Mouse (Mus musculus): ENCODE measurements at regions not wholly inside any gene's neighbourhood (a gene's known extent, or its start where the extent isn't known, plus 50 kb on each side); places are given as distances from the start of the nearest gene placed in this dataset.
A peak's percentile ranks its signal among the peaks of the same experiment; 100 is the strongest.

GRCm38 (mm10) chr14:48903526-48903925 lies 162.4 kb upstream of the Ap5m1 start:
- H3K9me3 ChIP-seq (ENCODE audit: low read length): no peaks in the 10 kb centered on the region
- H3K4me1 ChIP-seq (replicated peaks; ENCODE audit: low read depth, low read length): peaks cover 4% of the 10 kb centered on the region; the same call in 1 of the 2 replicates
- no peak overlapping the region for H3K4me3 ChIP-seq (replicated peaks; ENCODE audit: low read length)
- H3K36me3 ChIP-seq (ENCODE audit: insufficient read depth, low read length): no peaks in the 10 kb centered on the region
- H3K27me3 ChIP-seq (ENCODE audit: insufficient read depth, low read length): peaks cover 3% of the 10 kb centered on the region; the same call in 1 of the 2 replicates
- no peak for TF ChIP-seq POU5F1 (IDR thresholded peaks at IDR 0.05; ENCODE audit: borderline replicate concordance, low read length)
- TF ChIP-seq CTCF (conservative IDR thresholded peaks at IDR 0.05; ENCODE audit: low read length): no peak
- TF ChIP-seq NANOG (IDR thresholded peaks at IDR 0.05; ENCODE audit: borderline replicate concordance, low read length): no peak

- no peaks in the 10 kb centered on the region for H3K36me3 ChIP-seq (ENCODE audit: insufficient read depth, low read length)
- H3K9me3 ChIP-seq (ENCODE audit: low read length): no peaks in the 10 kb centered on the region
- H3K4me1 ChIP-seq (replicated peaks; ENCODE audit: low read depth, low read length): no peaks in the 10 kb centered on the region
- peaks cover 3% of the 10 kb centered on the region; the same call in 1 of the 2 replicates for H3K27me3 ChIP-seq (ENCODE audit: insufficient read depth, low read length)
- TF ChIP-seq NANOG (IDR thresholded peaks at IDR 0.05; ENCODE audit: borderline replicate concordance, low read length) (no peak), CTCF (conservative IDR thresholded peaks at IDR 0.05; ENCODE audit: low read length) (no peak), POU5F1 (IDR thresholded peaks at IDR 0.05; ENCODE audit: borderline replicate concordance, low read length) (no peak)
- H3K4me3 ChIP-seq (replicated peaks; ENCODE audit: low read length): no peak overlapping the region
Measured at GRCm38 (mm10) chr14:48900201-48900600, 165.7 kb upstream of the Ap5m1 start.

GRCm38 (mm10) chr14:48897140-48897539 lies 168.8 kb upstream of the Ap5m1 start:
- Histone ChIP-seq H3K4me3 (replicated peaks; ENCODE audit: low read length) (no peak overlapping the region), H3K27me3 (ENCODE audit: insufficient read depth, low read length) (peaks cover 5% of the 10 kb centered on the region; the same call in 1 of the 2 replicates), H3K4me1 (replicated peaks; ENCODE audit: low read depth, low read length) (no peaks in the 10 kb centered on the region), H3K36me3 (ENCODE audit: insufficient read depth, low read length) (no peaks in the 10 kb centered on the region), H3K9me3 (ENCODE audit: low read length) (no peaks in the 10 kb centered on the region)
- TF ChIP-seq CTCF (conservative IDR thresholded peaks at IDR 0.05; ENCODE audit: low read length): no peak
- no peak for TF ChIP-seq POU5F1 (IDR thresholded peaks at IDR 0.05; ENCODE audit: borderline replicate concordance, low read length)
- no peak for TF ChIP-seq NANOG (IDR thresholded peaks at IDR 0.05; ENCODE audit: borderline replicate concordance, low read length)

- TF ChIP-seq POU5F1 (IDR thresholded peaks at IDR 0.05; ENCODE audit: borderline replicate concordance, low read length): no peak
- TF ChIP-seq CTCF (conservative IDR thresholded peaks at IDR 0.05; ENCODE audit: low read length): no peak
- TF ChIP-seq NANOG (IDR thresholded peaks at IDR 0.05; ENCODE audit: borderline replicate concordance, low read length): no peak
- Histone ChIP-seq H3K36me3 (ENCODE audit: insufficient read depth, low read length) (no peaks in the 10 kb centered on the region), H3K4me1 (replicated peaks; ENCODE audit: low read depth, low read length) (no peaks in the 10 kb centered on the region), H3K27me3 (ENCODE audit: insufficient read depth, low read length) (peaks cover 3% of the 10 kb centered on the region; the same call in 1 of the 2 replicates), H3K9me3 (ENCODE audit: low read length) (no peaks in the 10 kb centered on the region), H3K4me3 (replicated peaks; ENCODE audit: low read length) (no peak overlapping the region)
Measured at GRCm38 (mm10) chr14:48896235-48896634, 169.7 kb upstream of the Ap5m1 start.

- Histone ChIP-seq H3K9me3 (ENCODE audit: low read length) (no peaks in the 10 kb centered on the region), H3K4me1 (replicated peaks; ENCODE audit: low read depth, low read length) (peaks cover 4% of the 10 kb centered on the region; the same call in 1 of the 2 replicates), H3K36me3 (ENCODE audit: insufficient read depth, low read length) (no peaks in the 10 kb centered on the region), H3K27me3 (ENCODE audit: insufficient read depth, low read length) (peaks cover 2% of the 10 kb centered on the region; the same call in 1 of the 2 replicates), H3K4me3 (replicated peaks; ENCODE audit: low read length) (no peak overlapping the region)
- TF ChIP-seq POU5F1 (IDR thresholded peaks at IDR 0.05; ENCODE audit: borderline replicate concordance, low read length) (no peak), CTCF (conservative IDR thresholded peaks at IDR 0.05; ENCODE audit: low read length) (no peak), NANOG (IDR thresholded peaks at IDR 0.05; ENCODE audit: borderline replicate concordance, low read length) (no peak)
Measured at GRCm38 (mm10) chr14:48891216-48891615, 174.7 kb upstream of the Ap5m1 start.

GRCm38 (mm10) chr14:48888954-48889353 lies 176.9 kb upstream of the Ap5m1 start:
- Histone ChIP-seq H3K36me3 (ENCODE audit: insufficient read depth, low read length) (no peaks in the 10 kb centered on the region), H3K27me3 (ENCODE audit: insufficient read depth, low read length) (peaks cover 4% of the 10 kb centered on the region; the same call in 1 of the 2 replicates), H3K4me3 (replicated peaks; ENCODE audit: low read length) (no peak overlapping the region), H3K9me3 (ENCODE audit: low read length) (no peaks in the 10 kb centered on the region), H3K4me1 (replicated peaks; ENCODE audit: low read depth, low read length) (peaks cover 7% of the 10 kb centered on the region; the same call in 1 of the 2 replicates)
- TF ChIP-seq POU5F1 (IDR thresholded peaks at IDR 0.05; ENCODE audit: borderline replicate concordance, low read length): no peak
- 0 out of 2 replicates have a peak, but pooled peaks have one; percentile 2 for TF ChIP-seq CTCF (conservative IDR thresholded peaks at IDR 0.05; ENCODE audit: low read length)
- no peak for TF ChIP-seq NANOG (IDR thresholded peaks at IDR 0.05; ENCODE audit: borderline replicate concordance, low read length)

GRCm38 (mm10) chr14:48880041-48880440 lies 185.9 kb upstream of the Ap5m1 start:
- H3K4me1 ChIP-seq (replicated peaks; ENCODE audit: low read depth, low read length): peaks cover 14% of the 10 kb centered on the region; the same call in 1 of the 2 replicates
- H3K9me3 ChIP-seq (ENCODE audit: low read length): no peaks in the 10 kb centered on the region
- H3K4me3 ChIP-seq (replicated peaks; ENCODE audit: low read length): no peak overlapping the region
- no peaks in the 10 kb centered on the region for H3K36me3 ChIP-seq (ENCODE audit: insufficient read depth, low read length)
- TF ChIP-seq CTCF (conservative IDR thresholded peaks at IDR 0.05; ENCODE audit: low read length): no peak
- TF ChIP-seq POU5F1 (IDR thresholded peaks at IDR 0.05; ENCODE audit: borderline replicate concordance, low read length): no peak
- TF ChIP-seq NANOG (IDR thresholded peaks at IDR 0.05; ENCODE audit: borderline replicate concordance, low read length): no peak
- H3K27me3 ChIP-seq (ENCODE audit: insufficient read depth, low read length): peaks cover 15% of the 10 kb centered on the region; the same call in 1 of the 2 replicates

GRCm38 (mm10) chr14:48877998-48878657 lies 187.8 kb upstream of the Ap5m1 start:
- peaks cover 10% of the 10 kb centered on the region; the same call in 1 of the 2 replicates for H3K4me1 ChIP-seq (replicated peaks; ENCODE audit: low read depth, low read length)
- no peak for TF ChIP-seq CTCF (conservative IDR thresholded peaks at IDR 0.05; ENCODE audit: low read length)
- no peak for TF ChIP-seq POU5F1 (IDR thresholded peaks at IDR 0.05; ENCODE audit: borderline replicate concordance, low read length)
- no peak for TF ChIP-seq NANOG (IDR thresholded peaks at IDR 0.05; ENCODE audit: borderline replicate concordance, low read length)
- no peak overlapping the region for H3K4me3 ChIP-seq (replicated peaks; ENCODE audit: low read length)
- H3K36me3 ChIP-seq (ENCODE audit: insufficient read depth, low read length): no peaks in the 10 kb centered on the region
- H3K27me3 ChIP-seq (ENCODE audit: insufficient read depth, low read length): peaks cover 11% of the 10 kb centered on the region; the same call in 1 of the 2 replicates
- H3K9me3 ChIP-seq (ENCODE audit: low read length): no peaks in the 10 kb centered on the region
